Mouse (Mus musculus): Measurements from ENCODE around the gene Dalrd3. TPM values are rescaled to one million over a fixed set of nuclear protein-coding genes. Genes with fewer than 3 reads are reported as not detected.
A peak's percentile ranks its signal among the peaks of the same experiment; 100 is the strongest.
"Not testable (repeated sequence)": the region's sequence is repeated elsewhere in the genome, so short reads cannot be mapped to it uniquely, and the experiment has no call there.

Gene Dalrd3
- total RNA-seq, 2 experiments from 2014 or later = 110 to 111 TPM

DNA sequence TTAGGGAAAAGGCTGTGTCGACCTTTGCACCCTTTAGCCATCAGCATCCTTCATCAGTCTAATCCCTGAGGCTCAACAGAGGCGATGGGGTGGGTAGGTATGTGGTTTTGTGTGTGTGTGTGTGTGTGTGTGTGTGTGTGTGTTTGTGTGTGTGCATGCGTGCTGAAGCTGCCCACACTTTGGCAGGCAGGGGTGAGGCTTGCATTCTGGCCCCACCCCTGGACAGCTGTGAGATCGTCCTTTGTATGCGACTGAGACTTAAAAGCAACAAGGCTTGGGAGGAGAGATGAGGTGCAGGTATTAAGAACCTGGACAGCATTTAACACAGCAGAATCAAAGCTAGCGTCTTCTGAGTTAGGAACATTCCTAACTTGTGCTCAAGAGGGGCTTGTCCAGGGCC lies 7.3 kb downstream of the Dalrd3 start:
- Histone ChIP-seq H3K4me3 (peak overlapping the region; percentile 85), H3K27ac (0 out of 2 replicates have a peak overlapping the region, but pooled peaks have one; percentile 95)
- no peak for DNase-seq (ENCODE audit: low spot score in 2 of 2)
- no peak for TF ChIP-seq CTCF (conservative IDR thresholded peaks at IDR 0.05)

DNA sequence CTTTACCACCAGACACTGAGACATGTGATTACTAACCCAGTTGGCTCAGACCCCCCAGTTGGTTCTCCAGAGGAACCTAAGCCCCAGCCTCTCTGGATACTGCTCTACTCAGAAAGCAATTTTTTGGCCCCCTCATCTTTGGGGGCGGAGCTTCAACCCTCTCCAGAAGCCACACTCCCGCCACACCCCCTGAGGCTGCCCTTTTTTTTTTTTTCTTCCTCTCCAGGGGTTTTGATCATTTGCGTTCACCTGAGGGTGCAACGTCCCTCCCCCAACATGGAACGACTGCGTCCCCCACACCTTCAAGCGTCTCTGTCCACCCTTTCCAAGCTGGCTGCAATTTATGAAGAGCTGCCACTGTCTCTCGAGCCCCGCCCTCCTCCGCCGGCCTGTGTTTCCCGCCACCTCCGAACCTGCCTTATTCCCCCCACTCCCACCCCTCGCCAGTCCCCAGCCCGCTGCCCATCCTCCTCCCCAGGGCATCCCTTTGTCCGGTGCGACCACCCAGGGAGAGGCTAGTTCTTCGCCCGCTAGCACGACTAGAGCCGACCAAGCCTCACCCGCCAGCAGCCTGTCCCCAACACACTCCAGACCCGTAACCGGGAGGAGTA lies 8.4 kb downstream of the Dalrd3 start:
- no peak for DNase-seq (ENCODE audit: low spot score in 2 of 2)
- TF ChIP-seq CTCF (conservative IDR thresholded peaks at IDR 0.05) = no peak
- Histone ChIP-seq H3K27ac (peak overlapping the region; percentile 95), H3K4me3 (peak overlapping the region; percentile 85)

DNA sequence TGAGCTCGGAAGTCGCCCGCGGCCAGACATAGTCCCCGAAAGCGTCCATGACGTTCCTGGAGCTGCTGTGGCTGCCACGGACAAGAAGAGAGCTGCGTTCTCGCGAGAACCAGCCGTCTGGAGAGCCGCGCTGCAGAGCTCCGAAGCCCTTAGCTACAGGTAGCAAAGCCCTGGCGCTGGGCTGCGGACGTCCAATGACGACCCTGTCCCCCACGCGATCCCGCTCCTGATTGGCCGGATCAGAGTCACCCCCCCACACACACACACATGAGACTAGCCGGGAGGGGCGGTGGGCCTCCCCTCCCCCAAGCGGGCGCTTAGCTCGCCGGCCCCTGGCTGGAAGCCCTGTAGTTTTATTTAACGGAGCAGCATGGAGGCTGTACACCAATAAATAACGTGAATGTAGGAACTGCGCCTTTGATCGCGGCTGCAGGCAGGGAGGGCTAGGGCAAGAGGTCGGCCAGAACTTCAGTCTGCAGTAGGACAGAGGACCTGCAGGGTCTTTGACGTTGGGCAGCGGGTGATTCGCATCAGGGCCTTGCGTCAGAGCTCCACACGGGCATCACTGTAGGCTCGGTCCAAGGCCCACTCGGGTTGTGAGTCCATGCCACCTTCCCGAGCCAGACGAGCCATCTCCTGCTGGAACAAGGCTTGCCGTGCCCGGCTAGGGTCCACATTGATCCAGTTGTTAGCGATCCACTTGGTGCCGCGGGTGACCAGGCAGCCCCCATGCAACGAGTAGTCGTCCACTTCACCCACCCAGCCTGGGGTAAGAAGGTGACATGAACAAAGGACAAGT lies 9.1 kb downstream of the Dalrd3 start, which contains the start of gene Wdr6:
Gene Wdr6, minus strand, starts transcription at position 195 of the 799 bp plus-strand sequence.
- H3K27ac ChIP-seq = peak within 1 kb of the TSS; percentile 95
- peak; percentile 85 to 90 for DNase-seq (ENCODE audit: low spot score in 2 of 2)
- no peak for TF ChIP-seq CTCF (conservative IDR thresholded peaks at IDR 0.05)
- H3K4me3 ChIP-seq = peak within 1 kb of the TSS; percentile 85

DNA sequence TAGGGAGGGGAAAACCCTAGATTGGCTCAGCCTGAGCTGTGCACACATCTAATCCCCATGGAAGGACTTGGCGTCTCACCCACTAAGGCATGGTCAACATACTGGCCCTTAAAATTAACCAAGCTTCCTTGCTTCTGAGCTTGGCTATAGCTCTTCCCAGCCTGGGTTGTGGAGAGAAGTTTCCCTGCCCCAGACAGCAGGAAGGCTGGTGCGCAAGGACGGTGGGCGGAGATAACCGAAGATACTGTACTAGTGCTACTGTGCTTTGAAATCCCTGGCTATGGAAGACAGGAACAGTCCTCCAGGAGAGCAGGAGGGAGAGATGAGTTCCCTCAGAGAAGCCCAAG lies 9.6 kb downstream of the Dalrd3 start:
- TF ChIP-seq CTCF (conservative IDR thresholded peaks at IDR 0.05) = no peak
- H3K4me3 ChIP-seq = peak overlapping the region; percentile 85
- DNase-seq (ENCODE audit: low spot score in 2 of 2) = no peak
- H3K27ac ChIP-seq = peak overlapping the region; percentile 95

DNA sequence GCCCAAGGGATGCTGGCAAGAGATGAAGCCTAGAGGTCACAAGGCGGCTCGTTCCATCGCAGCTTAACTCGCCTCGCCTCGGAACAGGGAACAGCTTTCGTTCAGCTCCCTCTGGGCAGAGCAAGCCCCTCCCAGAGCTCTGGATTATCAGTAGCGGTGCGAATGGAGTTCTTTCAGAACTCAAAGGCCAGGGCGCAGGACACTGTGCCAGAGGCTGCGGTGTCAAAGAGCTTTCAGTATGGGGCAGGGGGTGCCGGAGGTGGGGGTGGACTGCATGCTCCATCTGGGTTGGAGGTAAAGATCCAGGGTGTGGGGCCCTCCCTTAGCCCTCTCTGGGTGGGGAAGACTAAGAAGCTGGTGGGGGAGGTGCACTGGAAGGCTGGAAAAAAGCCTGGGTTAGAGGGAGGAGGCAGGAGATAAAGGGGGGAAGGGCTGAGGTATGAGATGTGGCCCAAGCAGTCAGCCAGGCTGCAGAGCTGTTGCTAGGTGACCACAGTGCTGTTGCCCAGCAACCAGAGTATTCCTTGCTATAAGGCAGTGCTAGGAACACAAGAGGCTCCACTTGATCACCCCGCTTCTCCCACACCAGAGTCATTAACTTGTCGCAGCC lies 18.0 kb downstream of the Dalrd3 start:
- Histone ChIP-seq H3K4me3 (peak overlapping the region; percentile 30; the same call in 1 of the 2 replicates), H3K27ac (peak overlapping the region; percentile 94)
- DNase-seq (ENCODE audit: low spot score in 2 of 2) = peak; percentile 82 to 93
- TF ChIP-seq CTCF (conservative IDR thresholded peaks at IDR 0.05) = no peak

DNA sequence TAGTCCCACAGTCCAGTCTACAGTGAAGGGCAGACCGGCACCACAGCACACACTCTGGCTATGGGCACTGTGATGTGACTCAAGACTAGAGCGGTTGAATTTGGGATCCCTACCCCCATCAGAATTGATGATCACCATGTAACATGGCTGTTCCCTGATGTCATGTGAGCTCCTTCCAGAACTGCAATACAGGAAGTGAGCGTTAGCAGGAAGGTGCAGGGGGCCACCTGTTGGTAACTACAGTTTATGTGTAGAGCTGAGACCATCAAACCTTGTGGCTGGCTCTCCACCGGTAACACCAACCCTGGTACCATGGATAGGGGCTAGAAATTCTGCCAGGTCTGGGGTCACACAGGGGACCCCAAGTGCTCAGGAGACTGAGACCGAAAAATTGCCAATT lies 19.5 kb downstream of the Dalrd3 start:
- Histone ChIP-seq H3K4me3 (no peak overlapping the region), H3K27ac (peak overlapping the region; percentile 94)
- no peak for DNase-seq (ENCODE audit: low spot score in 2 of 2)
- peak; percentile 38 for TF ChIP-seq CTCF (conservative IDR thresholded peaks at IDR 0.05)

DNA sequence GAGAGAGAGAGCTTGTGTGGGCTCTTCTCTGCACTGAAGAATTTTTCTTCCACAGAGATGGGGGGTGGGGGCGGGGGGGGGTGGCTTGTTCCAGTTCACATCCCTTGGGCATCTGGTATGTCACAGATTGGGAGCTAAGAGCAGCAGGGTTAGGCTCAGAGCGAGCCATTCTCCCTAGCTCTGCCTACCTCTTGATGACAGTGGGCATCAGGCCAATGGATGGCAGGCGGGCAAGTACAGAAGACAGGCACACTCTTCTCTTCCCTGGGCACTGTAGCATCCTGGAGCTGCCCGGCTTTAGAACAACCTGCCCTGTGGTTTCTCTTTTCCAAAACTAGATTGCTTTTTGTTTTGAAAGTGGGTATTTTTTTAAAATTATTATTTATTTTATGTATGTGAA lies 21.8 kb downstream of the Dalrd3 start:
- Histone ChIP-seq H3K4me3 (no peak overlapping the region), H3K27ac (peak overlapping the region; percentile 70; the same call in 1 of the 2 replicates)
- no peak for DNase-seq (ENCODE audit: low spot score in 2 of 2)
- no peak for TF ChIP-seq CTCF (conservative IDR thresholded peaks at IDR 0.05)

DNA sequence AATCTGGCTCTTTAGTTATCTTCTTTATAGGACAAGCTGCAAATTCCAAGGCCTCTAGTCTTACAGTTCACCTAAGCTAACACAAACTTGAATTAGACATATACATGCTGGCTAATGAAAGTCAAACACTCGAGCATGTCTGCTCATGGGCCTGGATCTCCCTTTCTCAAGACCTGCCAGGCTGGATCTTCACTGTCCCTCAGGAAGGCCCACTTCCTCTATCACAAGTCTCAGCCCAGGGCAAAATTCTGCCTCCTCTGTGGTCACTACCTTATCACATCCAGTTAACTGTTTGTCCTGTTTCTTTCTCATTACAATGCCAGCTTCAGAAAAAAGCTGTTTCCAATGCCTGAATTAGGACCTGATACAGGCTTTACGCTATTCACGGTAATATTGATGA lies 24.7 kb downstream of the Dalrd3 start:
- no peak for DNase-seq (ENCODE audit: low spot score in 2 of 2)
- no peak for TF ChIP-seq CTCF (conservative IDR thresholded peaks at IDR 0.05)
- Histone ChIP-seq H3K27ac (no peak overlapping the region), H3K4me3 (no peak overlapping the region; the same call in 1 of the 2 replicates)

DNA sequence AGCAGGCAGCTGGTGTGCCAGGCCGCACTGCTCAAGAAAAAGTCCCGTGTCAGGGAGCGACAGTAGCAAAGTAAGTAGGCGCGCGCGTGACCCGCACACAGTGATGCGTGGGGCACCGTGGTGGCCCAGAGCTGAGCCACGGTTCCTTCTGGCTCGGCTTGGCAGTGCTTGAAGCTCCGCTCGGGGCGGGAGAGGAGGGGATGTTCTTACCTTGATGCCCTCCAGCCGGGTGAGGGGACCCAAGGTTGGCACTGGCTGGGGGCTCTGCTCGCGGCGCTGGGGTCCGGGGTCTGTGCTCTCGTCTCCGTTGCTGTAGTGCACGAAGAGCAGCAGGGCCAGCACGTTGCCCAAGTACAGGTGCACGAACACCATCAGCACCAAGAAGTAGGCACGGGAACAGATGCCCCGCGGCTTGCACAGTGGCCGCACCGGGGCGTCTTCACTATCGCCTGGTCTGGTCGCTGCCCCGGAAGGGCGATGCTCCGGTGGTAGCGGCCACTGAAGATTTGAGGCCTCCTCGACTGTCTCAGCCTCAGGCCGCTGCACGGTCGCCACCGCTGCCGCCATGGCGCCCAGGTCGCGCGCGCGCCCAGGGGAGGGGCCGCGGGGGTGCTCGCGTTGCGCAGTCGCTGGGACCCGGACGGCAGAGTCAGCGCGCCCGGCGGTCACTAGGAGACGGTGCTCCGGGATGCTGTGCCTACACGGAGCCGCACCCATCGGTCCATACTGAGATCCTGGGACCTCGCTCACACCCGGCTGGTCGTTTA lies 27.5 kb downstream of the Dalrd3 start, which contains the start of gene P4htm:
Gene P4htm, minus strand, starts transcription at position 670 of the 767 bp plus-strand sequence.
- peak; percentile 77 for DNase-seq (ENCODE audit: low spot score in 2 of 2)
- H3K4me3 ChIP-seq = peak within 1 kb of the TSS; percentile 96
- H3K27ac ChIP-seq = peak within 1 kb of the TSS; percentile 98
- peak; percentile 63 for TF ChIP-seq CTCF (conservative IDR thresholded peaks at IDR 0.05)

DNA sequence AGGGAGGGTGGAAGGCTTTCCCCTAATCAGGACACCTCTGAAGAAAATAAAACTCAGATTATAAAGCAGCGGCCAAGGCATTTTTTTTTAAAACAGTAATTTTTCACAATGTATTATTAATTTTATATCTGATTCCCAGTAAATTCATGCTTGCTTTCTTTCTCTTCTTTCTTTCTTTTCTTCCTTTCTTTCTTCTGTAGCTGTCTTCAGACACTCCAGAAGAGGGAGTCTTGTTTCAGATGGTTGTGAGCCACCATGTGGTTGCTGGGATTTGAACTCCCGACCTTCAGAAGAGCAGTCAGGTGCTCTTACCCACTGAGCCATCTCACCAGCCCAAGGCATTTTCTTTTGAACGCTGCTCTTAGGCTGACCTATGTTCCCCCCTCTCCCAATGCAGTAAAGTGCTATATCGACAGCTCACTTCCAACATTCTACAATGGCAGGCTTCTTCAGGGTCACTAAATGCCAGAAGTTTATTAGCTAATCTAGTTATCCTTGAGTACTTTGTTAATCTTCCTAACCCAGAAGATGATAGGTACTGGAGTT lies 29.4 kb downstream of the Dalrd3 start:
- H3K4me3 ChIP-seq = no peak overlapping the region
- TF ChIP-seq CTCF (conservative IDR thresholded peaks at IDR 0.05) = no peak

DNA sequence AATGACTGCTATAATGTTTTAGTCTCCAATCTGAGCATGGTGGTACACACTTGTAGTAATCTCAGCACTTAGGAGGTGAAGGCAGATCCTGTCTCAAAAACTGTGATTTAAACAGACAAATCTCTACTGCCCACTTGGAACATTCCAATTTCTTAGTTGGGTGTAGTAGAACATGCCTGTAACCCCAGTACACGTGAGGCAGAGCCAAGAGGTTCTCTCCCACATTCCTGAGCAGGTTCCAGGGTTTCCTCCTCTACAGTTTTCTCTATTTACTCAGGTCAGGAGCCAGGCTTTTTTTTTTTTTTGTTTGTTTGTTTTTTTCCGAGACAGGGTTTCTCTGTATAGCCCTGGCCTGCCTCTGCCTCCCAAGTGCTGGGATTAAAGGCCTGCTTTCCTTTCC lies 30.3 kb downstream of the Dalrd3 start:
- Histone ChIP-seq H3K27ac (no peak overlapping the region), H3K4me3 (no peak overlapping the region)
- TF ChIP-seq CTCF (conservative IDR thresholded peaks at IDR 0.05) = no peak
- no peak for DNase-seq (ENCODE audit: low spot score in 2 of 2)

More for the DNA sequence above, 29.4 kb downstream of the Dalrd3 start:
- no peak overlapping the region for H3K27ac ChIP-seq
- DNase-seq (ENCODE audit: low spot score in 2 of 2) = no peak

DNA sequence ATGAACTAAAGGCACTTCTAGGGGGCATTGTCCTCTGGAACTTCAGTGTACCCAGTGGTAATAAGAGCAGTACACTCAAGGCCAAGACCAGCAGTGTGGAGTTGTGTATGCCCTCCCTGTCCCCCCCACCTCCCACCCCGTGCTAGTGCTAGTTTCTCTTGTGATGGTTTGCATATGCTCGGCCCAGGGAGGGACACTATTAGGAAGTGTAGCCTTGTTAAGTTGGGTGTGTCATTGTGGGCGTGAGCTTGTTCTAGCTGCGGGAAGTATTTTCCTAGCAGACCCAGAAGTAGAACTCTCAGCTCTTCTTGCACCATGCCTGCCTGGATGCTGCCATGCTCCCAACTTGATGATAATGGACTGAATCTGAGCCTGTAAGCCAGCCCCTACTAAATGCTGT lies 32.3 kb downstream of the Dalrd3 start:
- DNase-seq (ENCODE audit: low spot score in 2 of 2) = no peak
- no peak overlapping the region for H3K27ac ChIP-seq
- no peak overlapping the region for H3K4me3 ChIP-seq
- TF ChIP-seq CTCF (conservative IDR thresholded peaks at IDR 0.05) = no peak

DNA sequence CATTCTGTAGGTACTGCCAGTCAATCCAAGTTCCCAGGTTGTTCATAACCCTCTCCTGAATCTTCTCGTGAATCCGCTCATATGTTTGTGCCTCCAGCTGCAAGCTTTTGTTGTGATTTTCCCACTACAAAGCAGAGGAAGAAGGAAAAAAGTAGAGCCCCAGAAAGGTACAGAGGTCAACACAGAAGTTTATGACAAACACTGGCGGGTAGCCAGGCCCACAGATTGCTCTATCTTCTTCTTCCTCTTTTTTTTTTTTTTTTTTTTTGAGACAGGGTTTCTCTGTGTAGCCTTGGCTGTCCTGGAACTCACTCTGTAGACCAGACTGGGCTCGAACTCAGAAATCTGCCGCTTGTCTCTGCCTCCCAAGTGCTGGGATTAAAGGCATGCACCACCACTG lies 38.2 kb downstream of the Dalrd3 start:
- DNase-seq (ENCODE audit: low spot score in 2 of 2); H3K27ac ChIP-seq; H3K4me3 ChIP-seq: not testable (repeated sequence)
